Mouse (Mus musculus) heart, adult 9 months (tissue): Measurements from ENCODE around the gene Otos.

ENCODE experiments used
- DNase-seq, 2 experiments: peaks; one replicate each; pipeline ENCODE4 v3.0.0; 2022; ENCODE audit warnings: low spot score in 2 of 2

Otos gene

DNA sequence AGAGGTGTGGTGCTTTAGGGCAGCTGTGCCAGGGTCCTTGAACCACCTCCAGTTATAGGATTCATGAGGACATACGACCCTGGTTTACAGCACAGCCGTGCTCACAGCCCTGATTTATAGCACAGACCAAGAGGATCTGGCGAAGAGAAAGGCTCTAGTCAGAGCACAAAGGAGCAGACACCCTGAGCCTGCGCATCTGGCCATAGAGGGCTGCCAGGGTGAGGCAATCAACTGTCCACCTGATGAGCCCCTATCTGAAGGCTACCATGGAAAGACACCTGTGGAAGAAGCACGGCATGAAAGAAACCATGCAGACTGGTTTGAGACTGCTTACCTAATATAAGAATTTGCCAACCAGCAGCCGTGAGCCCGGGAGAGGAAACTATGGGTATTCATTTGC, 2.0 kb downstream of the Otos start:
- no peak for DNase-seq

DNA sequence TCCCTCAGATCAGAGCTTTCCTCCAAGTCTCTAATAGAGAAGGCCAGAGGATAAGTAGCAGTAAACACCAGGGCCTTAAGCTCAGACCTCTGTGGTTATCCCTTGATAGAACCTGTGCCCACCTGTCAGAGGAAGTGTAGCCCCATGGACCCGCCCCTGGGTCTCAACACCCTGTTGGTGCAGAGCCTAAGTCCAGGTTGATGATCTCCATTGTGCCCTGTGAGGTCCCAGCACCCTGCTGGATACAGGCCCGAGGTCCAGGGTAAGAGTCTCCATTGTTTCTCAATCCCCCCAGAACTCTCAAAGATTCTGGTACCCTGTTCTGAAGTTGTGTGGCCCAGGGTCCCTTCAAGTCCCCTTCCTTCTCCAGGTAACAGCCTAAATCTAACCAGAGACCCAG, 2.5 kb downstream of the Otos start:
- DNase-seq = no peak

GRCm38 (mm10) chr1:92644916-92645315, 3.7 kb downstream of the Otos start:
- DNase-seq = no peak

DNA sequence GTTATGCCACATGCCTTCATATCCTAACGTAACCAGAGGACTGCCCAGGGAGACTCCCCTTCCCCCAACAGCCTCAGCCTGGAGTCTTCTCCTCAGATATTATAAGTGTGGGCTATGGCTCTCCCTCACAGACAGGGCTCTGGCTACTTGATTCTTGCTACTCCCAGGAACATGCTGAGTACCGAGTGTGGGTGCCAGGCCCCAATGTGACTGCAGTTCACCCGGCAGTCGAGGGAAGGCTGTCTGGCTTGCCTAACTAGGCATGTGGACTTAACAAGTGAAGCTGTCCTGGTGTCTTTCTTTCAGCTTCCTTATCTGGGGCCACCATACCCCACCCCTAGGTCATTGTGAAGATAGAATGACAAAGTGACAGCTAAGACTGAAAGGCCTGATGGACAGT, 5.0 kb downstream of the Otos start:
- no peak for DNase-seq

- DNase-seq = peak; percentile 83 to 89
These were observed 6.9 kb downstream of the Otos start, which contains the start of gene Cops9 for GRCm38 (mm10) chr1:92641514-92642272. Cops9 (minus strand) TSS chr1:92641985.

DNA sequence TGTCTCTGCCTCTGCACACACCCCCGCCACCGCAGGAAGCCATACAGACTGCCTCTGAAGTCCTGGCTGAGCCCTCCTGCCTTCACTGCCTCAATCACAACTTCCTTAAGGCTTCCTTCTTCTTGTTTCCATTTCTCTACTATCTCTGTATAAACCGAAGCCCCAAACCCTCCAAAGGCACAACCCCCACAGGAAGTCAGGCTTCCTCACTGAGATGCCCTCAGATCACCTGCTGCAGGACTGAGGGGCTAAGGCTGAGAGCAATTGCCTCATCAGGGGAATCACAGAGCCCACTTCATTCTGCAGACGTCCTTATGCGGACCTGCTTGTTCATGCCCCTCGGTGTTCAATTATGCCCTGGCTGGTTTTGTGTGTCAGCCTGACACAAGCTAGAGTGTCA, 8.2 kb downstream of the Otos start:
- DNase-seq = no peak

GRCm38 (mm10) chr1:92638736-92639135, 9.9 kb downstream of the Otos start:
- no peak for DNase-seq

GRCm38 (mm10) chr1:92638181-92638580, 10.5 kb downstream of the Otos start:
- no peak for DNase-seq

GRCm38 (mm10) chr1:92637501-92638172, 11.0 kb downstream of the Otos start:
- DNase-seq = no peak

DNA sequence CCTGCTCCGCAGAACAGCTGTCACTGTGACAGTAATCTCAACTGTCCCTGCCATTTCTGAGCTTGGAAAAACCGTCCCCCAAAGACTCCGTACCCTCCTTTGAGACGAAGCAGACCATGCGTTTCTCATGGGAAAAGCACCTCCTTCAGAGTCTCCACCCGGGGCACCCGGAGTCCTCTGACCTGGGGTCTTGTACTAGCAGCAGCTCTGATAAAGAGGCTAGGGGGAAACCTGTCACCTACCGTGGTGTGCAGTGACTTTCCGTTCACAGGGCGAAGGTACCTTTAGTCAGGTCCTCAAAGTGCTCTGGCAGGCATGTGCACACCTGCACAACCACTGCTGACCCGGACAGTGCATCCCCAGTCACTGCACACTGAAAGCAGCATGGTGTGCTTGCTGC, 12.0 kb downstream of the Otos start:
- DNase-seq = no peak

DNA sequence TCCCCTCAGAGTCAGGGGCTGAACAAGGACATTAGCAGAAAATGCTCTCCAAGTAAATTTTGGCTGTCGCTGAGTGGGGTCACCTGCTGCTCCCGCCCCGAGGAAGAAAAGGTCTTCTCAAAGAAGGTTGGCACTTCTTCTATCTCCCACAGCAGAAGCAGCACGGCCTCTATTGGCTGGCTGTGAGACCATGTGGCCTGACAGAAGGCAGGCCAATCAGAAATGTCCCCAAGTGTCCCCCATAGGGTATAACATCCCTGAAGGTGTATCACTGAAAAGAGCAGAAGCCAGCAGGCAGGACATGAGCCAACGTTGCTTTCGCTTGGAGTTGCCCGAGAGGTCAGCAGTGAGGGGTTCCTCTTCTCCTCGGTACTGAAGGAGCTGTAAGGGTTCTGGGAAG, 12.6 kb downstream of the Otos start:
- DNase-seq = no peak

- DNase-seq = no peak
These were observed 13.6 kb downstream of the Otos start for GRCm38 (mm10) chr1:92634976-92635599.

GRCm38 (mm10) chr1:92634569-92634968, 14.1 kb downstream of the Otos start:
- DNase-seq = no peak

GRCm38 (mm10) chr1:92633726-92634125, 14.9 kb downstream of the Otos start:
- DNase-seq = no peak

GRCm38 (mm10) chr1:92632948-92633347, 15.7 kb downstream of the Otos start:
- DNase-seq = no peak

- no peak for DNase-seq
These were observed 16.4 kb downstream of the Otos start for GRCm38 (mm10) chr1:92632196-92632595.

DNA sequence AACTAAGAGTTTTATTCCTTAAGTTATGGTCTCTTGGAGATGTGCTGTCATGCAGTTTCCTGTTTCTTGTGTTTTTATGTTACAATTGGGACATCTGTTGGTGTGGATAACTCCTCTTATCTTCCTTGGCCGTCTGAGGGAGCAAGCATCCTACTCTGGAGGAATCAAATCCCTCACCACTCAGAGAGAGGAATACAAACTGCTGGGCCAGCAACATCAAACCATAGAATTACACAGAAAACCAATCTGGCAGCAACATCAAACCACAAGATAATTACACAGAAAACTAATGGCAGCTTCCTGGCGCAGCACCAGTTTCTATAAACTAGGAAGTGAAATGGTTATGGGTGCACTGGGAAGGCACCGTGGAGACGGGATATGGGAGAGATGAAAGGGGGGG, 20.4 kb downstream of the Otos start:
- no peak for DNase-seq

- no peak for DNase-seq
These were observed 30.3 kb downstream of the Otos start for GRCm38 (mm10) chr1:92618360-92618759.

GRCm38 (mm10) chr1:92617488-92617887, 31.2 kb downstream of the Otos start, which contains the start of gene Olfr12:
Olfr12 (plus strand) TSS chr1:92617788.
- no peak for DNase-seq

GRCm38 (mm10) chr1:92616046-92616445, 32.6 kb downstream of the Otos start:
- DNase-seq = no peak

GRCm38 (mm10) chr1:92614516-92614915, 34.1 kb downstream of the Otos start:
- DNase-seq = no peak

GRCm38 (mm10) chr1:92613175-92613574, 35.5 kb downstream of the Otos start:
- DNase-seq = no peak

- peak; percentile 5 to 17 for DNase-seq
These were observed 37.6 kb downstream of the Otos start for GRCm38 (mm10) chr1:92611008-92611407.
